Mouse (Mus musculus): ENCODE measurements at regions not wholly inside any gene's neighbourhood (a gene's known extent, or its start where the extent isn't known, plus 50 kb on each side); places are given as distances from the start of the nearest gene placed in this dataset.

GRCm38 (mm10) chr17:43156116-43156515 lies 114.0 kb upstream of the Adgrf1 start:
- no peak for TF ChIP-seq POLR2A (IDR thresholded peaks at IDR 0.05; ENCODE audit: extremely low read depth, insufficient read depth, low read length)
- TF ChIP-seq CTCF (IDR thresholded peaks at IDR 0.05; ENCODE audit: low read depth, low read length) = no peak
